14 mouse cellular contexts compared by ENCODE assay signal in genomic region chr10:19441807-19442206, GRCm38 (mm10).
DNase-seq lines count a peak whose midpoint lies in the region; ATAC-seq lines count a peak whose summit lies in the region.
"Had no signal": no experiment of that assay in that cellular context is flagged by ENCODE, and none has a peak within 500 bp of the region (broad histone marks: within the 10 kb centered on the region; RNA-seq: fewer than 3 reads in every experiment).

No protein-coding gene starts in this region.

- H3K36me3 ChIP-seq in heart, embryonic 12.5 days = no peaks in the 10 kb centered on the region
- H3K36me3 ChIP-seq in neural tube, embryonic 15.5 days = no peaks in the 10 kb centered on the region

- no peaks in the 10 kb centered on the region for H3K4me1 ChIP-seq in heart, embryonic 12.5 days (replicated peaks)
- no peaks in the 10 kb centered on the region for H3K4me1 ChIP-seq in neural tube, embryonic 15.5 days

- H3K9ac ChIP-seq in heart, embryonic 12.5 days = no peak overlapping the region
- H3K9ac ChIP-seq in neural tube, embryonic 15.5 days (replicated peaks) = no peak overlapping the region
- H3K9ac ChIP-seq: liver, embryonic 14.5 days had no signal

- DNase-seq in heart, adult 11 months = peak; percentile 40
- DNase-seq in neural tube, embryonic 10.5 days (ENCODE audit: extremely low spot score, low spot score) = peak; percentile 61
- peak; percentile 58 for DNase-seq in mesoderm, embryonic 11.5 days (ENCODE audit: low read depth, low spot score)
- DNase-seq in retina, postnatal 1 day = peak; percentile 50
- DNase-seq in cerebellum, adult 11-12 months = no peak
- DNase-seq in spleen, postnatal 36 days (ENCODE audit: low spot score in 2 of 2) = no peak
- DNase-seq: gastrocnemius, postnatal 36 days; left cerebral cortex, postnatal 4 days; lung, postnatal 14 days; right cerebral cortex, adult 18-20 months had no signal

- WGBS in heart, embryonic 12.5 days = 61% methylated on average over 12 of the region's 12 CpGs
- 20% methylated on average over 12 of the region's 12 CpGs for WGBS in neural tube, embryonic 15.5 days

- no peak overlapping the region for H3K4me3 ChIP-seq in heart, embryonic 12.5 days
- no peak overlapping the region for H3K4me3 ChIP-seq in neural tube, embryonic 15.5 days (replicated peaks)

- no peak overlapping the region for H3K27ac ChIP-seq in heart, embryonic 12.5 days (ENCODE audit: poor library complexity, severe bottlenecking)
- no peak overlapping the region for H3K27ac ChIP-seq in neural tube, embryonic 15.5 days (replicated peaks)
- H3K27ac ChIP-seq: liver, embryonic 14.5 days had no signal

- no peaks in the 10 kb centered on the region for H3K9me3 ChIP-seq in heart, embryonic 12.5 days (replicated peaks)
- no peaks in the 10 kb centered on the region for H3K9me3 ChIP-seq in neural tube, embryonic 15.5 days (replicated peaks)

- no peak for ATAC-seq in heart, embryonic 12.5 days (ENCODE audit: insufficient number of reproducible peaks, low FRiP score)
- ATAC-seq in neural tube, embryonic 15.5 days (ENCODE audit: low FRiP score) = no peak
- ATAC-seq: inflammation-experienced regulatory T-cells, adult 6 months had no signal

- H3K4me2 ChIP-seq in heart, embryonic 12.5 days = no peak overlapping the region
- H3K4me2 ChIP-seq in neural tube, embryonic 15.5 days = no peak overlapping the region

- no peaks in the 10 kb centered on the region for H3K27me3 ChIP-seq in heart, embryonic 12.5 days (replicated peaks)
- peaks cover 45% of the 10 kb centered on the region for H3K27me3 ChIP-seq in neural tube, embryonic 15.5 days (replicated peaks)

Comparison
In these comparisons a context has a peak if more than half of its experiments do, and no peak if none do; other contexts are left out.
1. DNase-seq: peak in heart, adult 11 months (single experiment), neural tube, embryonic 10.5 days (single experiment), mesoderm, embryonic 11.5 days (single experiment) and retina, postnatal 1 day (single experiment); none in cerebellum, adult 11-12 months (single experiment) and spleen, postnatal 36 days (0 of 2).